Mouse (Mus musculus): ENCODE data around the gene Arl5c. TPM values are rescaled to one million over a fixed set of nuclear protein-coding genes. Genes with fewer than 3 reads are reported as not detected.
"Not testable (repeated sequence)": the region's sequence is repeated elsewhere in the genome, so short reads cannot be mapped to it uniquely, and the experiment has no call there.

The Arl5c gene
- total RNA-seq, 2 experiments from 2014 or later: 1.5 to 1.9 TPM

DNA sequence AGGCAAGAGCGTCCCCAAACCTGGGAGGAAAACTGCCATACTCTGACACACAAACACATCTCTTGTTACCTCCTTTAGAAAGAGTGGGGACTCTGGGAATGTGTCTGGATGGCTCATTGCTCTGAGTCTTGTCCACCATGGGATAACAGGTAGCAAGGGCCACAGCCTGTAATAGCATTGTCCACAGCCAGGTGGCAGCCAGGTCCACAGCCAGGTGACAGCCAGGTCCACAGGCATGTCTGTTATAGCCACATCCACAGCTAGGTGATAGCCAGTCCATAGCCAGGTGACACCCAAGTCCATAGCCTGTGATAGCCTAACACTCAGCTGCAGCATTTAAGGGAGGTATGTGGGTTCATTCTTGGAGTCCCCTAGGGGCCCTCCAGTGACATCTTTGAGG lies 35.1 kb downstream of the Arl5c start:
- DNase-seq (ENCODE audit: low spot score in 2 of 2): no peak

DNA sequence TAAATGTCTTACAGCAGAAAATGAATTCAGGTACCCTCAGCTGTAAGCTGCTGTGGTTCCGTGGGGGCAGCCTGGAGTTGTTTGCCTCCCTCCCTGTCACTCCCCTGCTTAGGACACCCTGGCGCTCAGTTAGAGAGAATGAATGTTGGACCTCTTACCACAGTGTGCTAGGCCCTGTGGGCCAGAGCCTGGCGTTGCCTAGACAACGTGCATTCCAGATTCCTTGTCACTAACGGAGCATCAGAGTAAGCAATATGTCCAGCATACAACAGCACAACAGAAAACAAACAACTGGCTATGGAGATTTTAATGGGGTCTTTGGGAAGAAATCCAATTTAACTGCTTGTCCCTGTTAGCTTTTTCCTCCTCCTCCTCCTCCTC lies 36.7 kb downstream of the Arl5c start:
- no peak for DNase-seq (ENCODE audit: low spot score in 2 of 2)

DNA sequence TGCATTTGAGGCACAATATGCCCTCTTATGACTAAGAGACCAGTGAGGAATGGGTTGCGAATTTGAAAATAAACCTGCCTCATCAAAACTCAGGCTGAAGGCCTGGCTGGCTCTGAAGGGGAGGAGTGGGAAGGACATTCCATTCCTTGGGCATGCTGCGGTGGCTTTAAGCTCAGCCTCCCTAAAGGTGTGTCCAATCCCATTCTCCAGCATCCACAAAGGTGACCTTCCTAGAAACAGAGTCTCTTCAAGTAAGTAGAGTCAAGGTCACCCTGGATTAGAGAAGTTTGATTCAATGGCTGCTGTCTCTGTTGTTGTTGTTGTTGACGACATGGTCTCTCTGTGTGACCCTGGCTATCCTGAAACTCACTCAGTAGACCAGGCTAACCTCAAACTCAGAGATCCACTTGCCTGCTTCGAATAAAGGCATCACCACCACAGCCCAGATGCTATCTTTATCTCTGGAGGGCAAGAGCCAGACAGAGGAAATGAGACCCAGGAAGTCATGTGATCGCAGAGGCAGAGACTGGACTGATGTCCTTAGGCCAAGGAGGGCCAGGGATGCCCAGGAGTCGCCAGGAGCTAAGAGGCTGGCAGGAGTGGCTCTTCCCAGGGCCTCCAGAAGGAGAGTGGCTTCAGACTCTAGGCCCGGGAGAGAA lies 37.2 kb downstream of the Arl5c start:
- DNase-seq (ENCODE audit: low spot score in 2 of 2): no peak

DNA sequence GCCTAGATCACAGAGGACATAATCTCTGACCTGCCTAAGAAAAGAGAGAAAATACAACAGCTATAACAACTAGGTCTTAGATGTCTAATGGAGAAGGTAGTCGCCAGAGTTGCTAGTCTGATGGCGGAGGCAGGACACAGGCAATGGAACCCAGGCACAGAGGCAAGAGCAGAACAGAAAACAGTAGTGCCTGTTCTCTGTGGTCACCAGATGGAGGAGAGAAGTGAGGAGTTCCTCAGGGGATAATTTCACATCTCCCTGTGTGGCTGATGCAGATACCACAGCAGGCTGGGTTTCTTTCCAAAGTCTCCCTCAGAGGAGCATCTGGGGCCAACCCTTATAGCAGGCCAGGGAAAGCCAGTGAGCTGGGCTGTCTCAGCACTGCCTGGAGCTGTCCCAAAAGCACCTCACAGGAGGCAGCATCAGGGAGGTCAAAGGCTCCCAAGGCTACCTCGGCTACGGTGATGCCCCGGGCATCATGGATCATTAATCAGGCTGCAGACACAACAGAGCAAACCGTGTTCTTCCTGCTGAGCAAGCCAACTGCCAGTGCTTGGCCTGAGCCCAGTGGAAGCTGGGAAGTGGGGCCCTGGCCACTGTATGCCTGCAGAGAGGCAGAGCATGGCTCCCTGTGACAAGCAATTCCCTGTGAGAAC lies 38.9 kb downstream of the Arl5c start:
- DNase-seq (ENCODE audit: low spot score in 2 of 2): no peak

DNA sequence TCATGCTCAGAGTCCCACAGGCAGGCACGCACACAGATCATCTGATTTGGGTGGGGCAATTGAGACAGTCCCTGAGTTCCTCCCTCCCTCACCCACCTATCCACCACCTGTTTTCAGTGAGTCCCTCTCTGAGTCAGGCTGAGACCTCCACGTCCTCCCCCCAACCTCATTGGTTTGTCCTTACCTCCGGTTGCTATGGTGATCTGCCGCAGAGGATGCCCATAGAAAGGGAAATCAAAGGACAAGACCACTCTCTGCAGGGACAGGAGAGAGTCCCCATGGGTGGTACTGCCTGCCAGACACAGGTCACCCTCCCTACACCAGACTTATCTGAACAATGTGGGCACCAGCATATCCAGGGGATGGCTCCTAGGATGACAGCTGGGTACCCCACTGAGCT lies 40.1 kb downstream of the Arl5c start:
- no peak for DNase-seq (ENCODE audit: low spot score in 2 of 2)

DNA sequence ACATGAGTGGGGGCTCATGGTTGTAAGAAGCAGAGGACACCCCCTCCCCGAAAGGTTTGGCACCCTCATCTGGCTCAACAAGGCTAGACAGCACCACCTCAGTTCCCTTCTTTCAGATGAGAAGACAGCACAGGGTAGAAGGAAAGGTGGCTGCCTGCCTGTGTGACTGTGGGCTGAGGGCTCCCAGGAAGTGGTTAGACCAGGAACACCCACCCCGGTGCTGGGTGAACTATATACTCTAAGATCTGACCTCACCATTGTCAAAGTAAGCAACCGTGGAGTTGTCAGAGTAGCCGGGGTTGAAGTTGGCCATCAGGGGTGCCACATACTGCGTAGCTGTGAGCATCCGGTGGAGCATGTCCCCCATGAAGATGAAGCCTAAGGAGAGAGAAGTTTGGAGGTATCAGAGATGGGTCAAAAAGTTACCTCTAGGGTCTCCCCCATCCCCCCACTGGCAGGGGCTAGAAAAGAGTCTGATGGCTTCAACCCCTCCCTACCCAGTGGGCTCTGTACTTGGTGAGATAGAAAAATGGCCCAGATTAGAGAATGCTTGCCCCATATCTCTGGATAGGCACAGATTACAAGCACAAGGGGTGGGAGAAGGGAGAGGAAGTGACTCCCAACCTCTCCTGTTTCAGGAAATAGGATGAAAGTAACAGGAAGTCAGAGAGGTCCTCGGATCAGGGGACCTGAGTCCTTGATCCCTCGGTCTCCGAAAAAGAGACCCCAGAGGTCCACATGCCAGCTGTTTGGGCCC lies 40.7 kb downstream of the Arl5c start:
- DNase-seq (ENCODE audit: low spot score in 2 of 2): no peak

DNA sequence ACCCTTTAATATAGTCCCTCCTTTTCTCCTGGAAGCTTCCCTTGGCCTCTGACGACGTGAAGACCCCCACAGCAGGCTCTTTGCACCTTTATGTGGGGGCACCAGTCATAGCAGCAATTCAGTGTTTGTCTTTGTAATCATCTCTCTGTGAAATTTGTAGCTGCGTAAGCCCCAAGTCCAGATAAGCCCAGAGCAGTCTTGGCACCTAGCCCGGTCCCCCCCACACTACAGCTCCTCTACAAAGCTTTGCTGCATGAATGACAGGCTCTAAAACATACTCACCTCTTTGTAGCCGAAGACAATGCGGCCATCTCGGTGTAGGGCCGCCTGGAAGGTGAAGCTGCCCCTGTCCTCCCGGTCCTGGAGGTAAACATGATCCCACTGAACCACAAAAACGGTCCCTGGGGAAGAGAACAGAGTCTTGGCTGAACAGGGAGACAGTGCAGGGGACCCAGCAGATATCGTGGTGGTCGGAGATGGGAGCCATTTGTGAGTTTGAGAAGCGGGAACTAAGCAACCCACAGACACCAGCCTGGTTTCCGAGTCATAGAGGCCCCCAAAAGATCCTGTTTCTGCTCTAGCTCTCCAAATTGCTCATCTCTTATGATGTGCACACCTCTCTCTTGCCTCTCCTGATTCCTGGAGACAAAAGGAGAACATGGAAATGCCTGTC lies 41.4 kb downstream of the Arl5c start:
- DNase-seq (ENCODE audit: low spot score in 2 of 2): no peak

DNA sequence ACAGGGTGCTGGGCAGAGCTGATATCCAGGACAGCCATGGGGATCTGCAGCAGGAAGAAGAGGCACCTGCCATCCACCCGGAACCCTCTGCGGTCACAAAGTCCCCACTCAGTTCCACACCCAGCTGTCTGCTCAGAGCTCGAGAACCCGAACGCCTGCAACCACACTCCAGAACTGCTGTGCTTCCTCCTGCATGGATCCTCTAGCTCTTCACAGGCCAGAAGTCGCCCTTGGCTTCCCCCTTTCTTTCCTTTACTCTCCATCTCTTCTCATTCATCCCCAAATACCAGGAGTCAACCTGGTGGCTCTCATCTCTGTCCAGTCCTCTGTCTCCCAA lies 42.1 kb downstream of the Arl5c start:
- DNase-seq (ENCODE audit: low spot score in 2 of 2): no peak

DNA sequence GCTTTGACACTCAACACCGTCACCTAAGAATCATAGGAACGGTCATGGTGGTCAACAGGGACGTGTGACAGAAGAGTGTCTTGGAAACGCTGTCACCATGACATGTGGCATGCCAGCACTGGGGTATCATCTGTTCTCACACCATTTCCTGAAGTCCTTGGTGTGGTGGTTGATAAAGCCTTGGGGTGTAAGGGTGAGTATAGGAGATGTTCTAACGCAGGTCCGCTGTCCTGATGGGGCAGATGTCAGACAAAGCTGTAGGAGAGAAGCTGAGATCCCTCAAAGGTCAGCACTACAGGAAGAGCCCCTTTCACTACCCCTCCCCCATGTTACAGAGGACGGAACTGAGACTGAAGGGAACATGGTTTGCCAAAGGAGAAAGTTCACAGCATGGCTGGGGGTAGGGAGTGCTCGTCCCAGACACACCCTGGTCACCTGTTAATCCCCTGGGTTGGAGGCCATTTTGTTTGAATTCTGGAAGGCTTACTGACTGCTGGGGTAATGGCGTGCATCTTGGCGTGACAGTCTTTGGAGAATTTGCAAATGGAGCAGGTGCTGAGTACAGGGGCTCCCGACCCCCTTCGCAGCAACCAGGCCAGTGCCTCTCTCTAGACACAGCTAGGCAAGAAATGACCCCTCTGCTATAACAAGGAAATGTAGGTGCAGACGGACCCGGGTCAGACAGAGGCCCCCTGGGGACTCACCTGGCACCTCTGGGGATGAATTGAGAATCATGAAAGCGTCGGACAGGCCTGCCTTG lies 42.6 kb downstream of the Arl5c start:
- no peak for DNase-seq (ENCODE audit: low spot score in 2 of 2)

DNA sequence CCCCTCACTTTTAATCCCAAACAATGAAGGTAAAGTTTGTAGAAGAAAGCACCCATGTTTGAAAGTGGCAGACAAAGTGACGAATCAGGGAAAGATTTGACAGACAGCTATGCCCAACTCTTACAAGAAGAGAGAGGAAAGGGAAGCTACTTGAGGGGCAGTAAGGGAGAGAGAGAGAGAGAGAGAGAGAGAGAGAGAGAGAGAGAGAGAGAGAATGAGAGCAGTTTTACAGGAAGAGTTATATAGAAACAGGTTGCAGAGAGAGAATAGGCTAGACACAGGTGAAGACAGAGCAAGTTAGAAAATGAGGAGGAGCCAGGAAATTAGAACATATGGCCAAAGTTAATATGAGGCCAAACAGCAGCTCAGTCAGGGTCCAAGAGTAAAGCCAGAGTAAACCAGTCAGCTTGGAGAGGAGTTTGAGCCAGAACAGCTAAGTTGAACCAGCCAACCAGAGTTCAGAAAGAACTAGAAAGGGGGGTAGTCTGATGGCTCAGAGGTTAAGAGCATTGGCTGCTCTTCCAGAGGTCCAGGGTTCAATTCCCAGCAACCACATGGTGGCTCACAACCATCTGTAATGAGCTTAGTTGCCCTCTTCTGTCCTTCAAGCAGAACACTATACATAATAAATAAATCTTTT lies 43.5 kb downstream of the Arl5c start:
- no peak for DNase-seq (ENCODE audit: low spot score in 2 of 2)

DNA sequence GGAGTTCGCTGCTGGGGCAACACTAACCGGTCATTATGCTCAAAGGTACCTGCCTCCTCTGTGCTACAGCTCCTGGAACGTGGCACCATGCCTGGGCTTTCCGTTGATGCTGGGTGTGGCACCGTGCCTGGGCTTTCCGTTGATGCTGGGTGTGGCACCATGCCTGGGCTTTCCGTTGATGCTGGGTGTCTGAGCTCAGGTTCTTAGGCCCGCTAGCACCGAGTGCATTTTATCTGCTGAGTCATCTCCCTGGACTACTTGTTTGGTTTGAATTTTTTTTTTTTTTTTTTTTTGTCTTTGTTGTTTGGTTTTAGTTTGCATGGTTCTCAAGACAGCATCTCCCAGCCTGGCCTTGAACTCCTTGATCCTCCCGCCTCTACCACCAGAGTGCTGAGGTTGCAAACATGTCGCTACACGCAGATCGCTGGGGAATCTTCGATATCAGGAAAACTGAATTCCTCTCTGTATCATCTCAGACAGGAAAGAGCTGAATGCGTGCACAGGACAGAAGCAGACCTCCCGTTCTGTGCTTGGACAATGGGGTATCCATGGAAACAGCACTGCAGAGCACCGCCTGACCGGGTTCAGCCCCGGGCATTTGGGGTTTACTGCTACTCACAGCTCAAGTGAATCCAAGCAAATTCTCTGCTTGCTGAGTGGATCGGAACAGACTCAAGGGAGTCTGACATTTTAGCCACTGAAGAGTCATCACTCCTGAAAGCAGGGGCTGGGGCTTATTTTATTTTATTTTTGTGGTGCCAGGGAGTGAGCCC lies 46.1 kb downstream of the Arl5c start:
- DNase-seq (ENCODE audit: low spot score in 2 of 2): no peak

DNA sequence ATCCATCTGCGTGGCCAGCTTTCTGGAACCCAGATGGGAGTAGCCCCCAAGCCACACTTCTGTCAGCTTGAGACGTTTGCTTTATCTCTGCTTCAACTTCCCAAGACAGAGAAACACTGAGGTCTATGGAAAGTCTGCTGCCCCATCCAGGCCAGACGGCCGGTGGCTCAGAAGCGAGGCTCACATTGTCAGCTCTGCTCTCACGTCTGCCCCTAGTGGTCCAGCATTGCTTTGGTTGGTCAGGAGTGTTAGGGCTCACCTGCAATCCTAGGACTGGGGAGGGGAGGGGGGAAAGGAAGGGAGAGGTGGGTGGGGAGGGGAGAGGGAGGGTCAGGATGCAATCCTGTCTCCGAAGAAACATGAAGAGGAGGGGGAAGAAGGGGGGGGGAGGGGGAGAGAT lies 48.6 kb downstream of the Arl5c start:
- no peak for DNase-seq (ENCODE audit: low spot score in 2 of 2)

DNA sequence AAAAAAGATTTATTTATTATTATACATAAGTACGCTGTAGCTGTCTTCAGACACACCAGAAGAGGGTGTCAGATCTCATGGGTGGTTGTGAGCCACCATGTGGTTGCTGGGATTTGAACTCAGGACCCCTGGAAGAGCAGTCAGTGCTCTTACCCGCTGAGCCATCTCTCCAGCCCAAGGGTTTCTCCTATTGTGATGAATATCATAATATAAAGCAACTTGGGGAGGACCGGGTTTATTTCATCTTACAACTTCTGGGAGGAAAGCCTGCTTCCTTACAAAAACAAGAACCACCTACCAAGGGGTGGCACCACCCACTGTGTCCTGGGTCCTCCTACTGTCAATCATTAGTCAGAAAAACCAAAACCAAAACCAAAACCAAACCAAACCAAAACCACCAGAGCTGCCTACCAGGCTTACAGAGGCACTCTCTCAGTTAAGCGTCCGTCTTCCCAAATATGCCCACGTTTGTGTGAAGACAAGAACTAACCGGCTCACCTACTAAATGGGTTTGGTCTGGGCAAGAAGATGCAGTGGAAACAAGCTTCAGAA lies 50.2 kb downstream of the Arl5c start:
- not testable (repeated sequence) for DNase-seq (ENCODE audit: low spot score in 2 of 2)

DNA sequence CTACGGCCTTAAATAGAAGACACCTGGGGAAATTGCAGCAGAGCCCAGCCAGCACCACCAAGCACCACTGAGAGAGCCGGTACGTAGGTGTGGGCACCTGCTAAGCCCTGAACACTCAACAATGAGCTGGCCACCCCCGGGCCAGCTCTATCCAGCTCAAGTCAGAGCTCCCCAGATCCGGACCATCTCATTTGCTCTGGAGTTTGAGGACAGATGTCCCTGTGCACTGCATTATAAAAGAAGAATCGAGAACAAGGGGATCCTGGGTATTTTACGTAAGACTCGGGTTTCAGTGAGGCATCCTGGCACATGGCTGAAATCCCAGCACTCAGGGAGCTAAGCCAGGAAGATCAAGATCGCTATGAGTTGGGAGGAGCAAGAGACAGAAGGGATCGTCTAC lies 51.0 kb downstream of the Arl5c start:
- DNase-seq (ENCODE audit: low spot score in 2 of 2): no peak

DNA sequence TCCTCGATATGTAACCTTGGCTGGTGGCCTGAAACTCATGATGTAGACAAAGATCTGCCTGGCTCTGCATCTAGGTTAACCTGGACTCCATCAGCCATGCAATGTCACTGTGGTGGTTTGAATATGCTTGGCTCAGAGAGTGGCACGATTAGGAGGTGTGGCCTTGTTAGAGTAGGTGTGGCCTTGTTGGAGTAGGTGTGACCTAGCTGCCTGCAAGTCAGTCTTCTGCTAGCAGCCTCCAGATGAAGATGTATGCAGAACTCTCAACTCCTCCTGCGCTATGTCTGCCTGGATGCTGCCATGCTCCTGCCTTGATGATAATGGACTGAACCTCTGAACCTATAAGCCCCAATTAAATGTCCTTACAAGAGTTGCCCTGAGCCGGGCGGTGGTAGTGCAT lies 52.7 kb downstream of the Arl5c start:
- DNase-seq (ENCODE audit: low spot score in 2 of 2): no peak

DNA sequence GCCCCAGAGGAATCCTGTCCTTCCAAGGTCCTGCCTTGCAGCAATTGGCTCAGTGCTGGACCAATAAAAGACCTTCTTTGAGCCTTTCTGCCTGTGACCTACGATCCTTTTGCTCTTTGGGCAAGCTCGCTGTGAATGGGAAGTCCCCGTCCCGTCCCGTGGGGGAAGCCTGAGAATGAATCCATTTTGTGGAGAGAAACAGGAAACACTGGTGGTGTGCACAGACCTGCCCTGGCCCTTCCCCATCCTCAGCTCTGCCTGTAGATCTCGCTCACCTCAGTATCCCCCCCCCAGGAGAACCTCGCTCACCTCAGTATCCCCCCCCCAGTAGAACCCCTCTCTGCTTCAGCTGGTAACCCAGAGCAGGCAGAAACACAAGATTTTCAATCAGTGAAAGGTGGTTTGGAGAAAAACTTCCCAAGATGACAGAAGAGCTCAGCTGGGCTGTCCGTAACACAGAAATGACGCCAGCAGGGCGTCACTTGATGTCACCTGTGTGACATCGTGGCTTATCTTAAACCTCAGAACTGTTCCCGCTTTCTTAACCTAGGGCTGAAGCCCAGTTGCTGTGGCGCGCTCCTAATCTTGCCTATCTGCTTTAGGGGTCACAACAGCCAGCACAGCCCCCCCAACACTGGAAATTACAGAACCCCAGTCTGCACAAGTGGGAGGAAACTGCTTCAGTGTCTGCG lies 53.4 kb downstream of the Arl5c start:
- no peak for DNase-seq (ENCODE audit: low spot score in 2 of 2)
